Mouse (Mus musculus): ENCODE measurements around the gene Gys2. TPM values are rescaled to one million over a fixed set of nuclear protein-coding genes. Genes with fewer than 3 reads are reported as not detected.
"Not testable (repeated sequence)": the region's sequence is repeated elsewhere in the genome, so short reads cannot be mapped to it uniquely, and the experiment has no call there.

Gys2 gene
- polyA plus RNA-seq, 1 experiment from 2014 or later, result not detected

- Histone ChIP-seq H3K4me1 (ENCODE audit: control insufficient read depth, insufficient read depth, low read length) (peaks cover 8% of the 10 kb centered on the region; the same call in 1 of the 2 replicates), H3K9me3 (ENCODE audit: control insufficient read depth, low read length) (no peaks in the 10 kb centered on the region)
Observed at GRCm38 (mm10) chr6:142507033-142507784, 34.3 kb upstream of the Gys2 start.

GRCm38 (mm10) chr6:142506338-142507032 is 33.6 kb upstream of the Gys2 start:
- Histone ChIP-seq H3K27me3 (ENCODE audit: control insufficient read depth, insufficient read depth, low read length) (no peaks in the 10 kb centered on the region), H3K4me2 (ENCODE audit: low read depth) (peak overlapping the region; percentile 89), H3K4me3 (ENCODE audit: low read depth, low read length) (peak overlapping the region; percentile 61), H3K27ac (ENCODE audit: low read depth, low read length) (no peak overlapping the region), H3K36me3 (ENCODE audit: control insufficient read depth, insufficient read depth, low read length) (peaks cover under 1% of the 10 kb centered on the region; the same call in 1 of the 2 replicates), H3K9me3 (ENCODE audit: control insufficient read depth, low read length) (no peaks in the 10 kb centered on the region), H3K4me1 (ENCODE audit: control insufficient read depth, insufficient read depth, low read length) (peaks cover 8% of the 10 kb centered on the region; the same call in 1 of the 2 replicates), H3K9ac (ENCODE audit: low read length) (peak overlapping the region; percentile 89)
- 7% methylated on average over 10 of the region's 10 CpGs for WGBS
- ATAC-seq (ENCODE audit: insufficient read depth, low FRiP score, low TSS enrichment) (no peak), DNase-seq (ENCODE audit: low spot score) (no peak)

More at GRCm38 (mm10) chr6:142507033-142507784, 34.3 kb upstream of the Gys2 start:
- peak overlapping the region; percentile 89 for H3K9ac ChIP-seq (ENCODE audit: low read length)
- H3K4me3 ChIP-seq (ENCODE audit: low read depth, low read length), result peak overlapping the region; percentile 61
- under 1% methylated on average over 30 of the region's 30 CpGs for WGBS
- no peak overlapping the region for H3K27ac ChIP-seq (ENCODE audit: low read depth, low read length)
- H3K27me3 ChIP-seq (ENCODE audit: control insufficient read depth, insufficient read depth, low read length), result no peaks in the 10 kb centered on the region
- H3K4me2 ChIP-seq (ENCODE audit: low read depth), result peak overlapping the region; percentile 89
- DNase-seq (ENCODE audit: low spot score) (peak; percentile 51), ATAC-seq (ENCODE audit: insufficient read depth, low FRiP score, low TSS enrichment) (peak; percentile 64)
- no peaks in the 10 kb centered on the region for H3K36me3 ChIP-seq (ENCODE audit: control insufficient read depth, insufficient read depth, low read length)

GRCm38 (mm10) chr6:142503601-142504000 is 30.7 kb upstream of the Gys2 start:
- Histone ChIP-seq H3K9ac (ENCODE audit: low read length) (no peak overlapping the region), H3K4me2 (ENCODE audit: low read depth) (no peak overlapping the region), H3K36me3 (ENCODE audit: control insufficient read depth, insufficient read depth, low read length) (peaks cover 2% of the 10 kb centered on the region; the same call in 1 of the 2 replicates), H3K27me3 (ENCODE audit: control insufficient read depth, insufficient read depth, low read length) (no peaks in the 10 kb centered on the region), H3K27ac (ENCODE audit: low read depth, low read length) (no peak overlapping the region), H3K4me1 (ENCODE audit: control insufficient read depth, insufficient read depth, low read length) (peaks cover 8% of the 10 kb centered on the region; the same call in 1 of the 2 replicates), H3K4me3 (ENCODE audit: low read depth, low read length) (no peak overlapping the region), H3K9me3 (ENCODE audit: control insufficient read depth, low read length) (no peaks in the 10 kb centered on the region)
- DNase-seq (ENCODE audit: low spot score), result no peak
- 84% methylated on average over 8 of the region's 8 CpGs for whole genome bisulfite sequencing
- no peak for ATAC-seq (ENCODE audit: insufficient read depth, low FRiP score, low TSS enrichment)

- Histone ChIP-seq H3K9ac (ENCODE audit: low read length) (no peak overlapping the region), H3K4me3 (ENCODE audit: low read depth, low read length) (no peak overlapping the region), H3K4me2 (ENCODE audit: low read depth) (no peak overlapping the region), H3K27me3 (ENCODE audit: control insufficient read depth, insufficient read depth, low read length) (no peaks in the 10 kb centered on the region), H3K27ac (ENCODE audit: low read depth, low read length) (no peak overlapping the region), H3K9me3 (ENCODE audit: control insufficient read depth, low read length) (no peaks in the 10 kb centered on the region), H3K36me3 (ENCODE audit: control insufficient read depth, insufficient read depth, low read length) (peaks cover 7% of the 10 kb centered on the region), H3K4me1 (ENCODE audit: control insufficient read depth, insufficient read depth, low read length) (peaks cover 8% of the 10 kb centered on the region; the same call in 1 of the 2 replicates)
- DNase-seq (ENCODE audit: low spot score) (no peak), ATAC-seq (ENCODE audit: insufficient read depth, low FRiP score, low TSS enrichment) (no peak)
- 93% methylated on average over 10 of the region's 10 CpGs for WGBS
Observed at GRCm38 (mm10) chr6:142502519-142503125, 29.7 kb upstream of the Gys2 start.

- ATAC-seq (ENCODE audit: insufficient read depth, low FRiP score, low TSS enrichment); H3K9ac ChIP-seq (ENCODE audit: low read length); H3K4me3 ChIP-seq (ENCODE audit: low read depth, low read length); H3K4me2 ChIP-seq (ENCODE audit: low read depth); H3K27ac ChIP-seq (ENCODE audit: low read depth, low read length); H3K36me3 ChIP-seq (ENCODE audit: control insufficient read depth, insufficient read depth, low read length); H3K9me3 ChIP-seq (ENCODE audit: control insufficient read depth, low read length); H3K4me1 ChIP-seq (ENCODE audit: control insufficient read depth, insufficient read depth, low read length); H3K27me3 ChIP-seq (ENCODE audit: control insufficient read depth, insufficient read depth, low read length); DNase-seq (ENCODE audit: low spot score): not testable (repeated sequence)
- 93% methylated on average over 6 of the region's 6 CpGs for WGBS
Observed at GRCm38 (mm10) chr6:142490114-142490513, 17.2 kb upstream of the Gys2 start.

GRCm38 (mm10) chr6:142487638-142488037 is 14.7 kb upstream of the Gys2 start:
- H3K4me3 ChIP-seq (ENCODE audit: low read depth, low read length), result no peak overlapping the region
- no peaks in the 10 kb centered on the region for H3K9me3 ChIP-seq (ENCODE audit: control insufficient read depth, low read length)
- H3K27ac ChIP-seq (ENCODE audit: low read depth, low read length), result no peak overlapping the region
- H3K27me3 ChIP-seq (ENCODE audit: control insufficient read depth, insufficient read depth, low read length), result no peaks in the 10 kb centered on the region
- no peak for DNase-seq (ENCODE audit: low spot score)
- no peak overlapping the region for H3K9ac ChIP-seq (ENCODE audit: low read length)
- no peak for ATAC-seq (ENCODE audit: insufficient read depth, low FRiP score, low TSS enrichment)
- peaks cover 2% of the 10 kb centered on the region; the same call in 1 of the 2 replicates for H3K36me3 ChIP-seq (ENCODE audit: control insufficient read depth, insufficient read depth, low read length)
- 84% methylated on average over 9 of the region's 9 CpGs for WGBS
- no peaks in the 10 kb centered on the region for H3K4me1 ChIP-seq (ENCODE audit: control insufficient read depth, insufficient read depth, low read length)
- no peak overlapping the region for H3K4me2 ChIP-seq (ENCODE audit: low read depth)

GRCm38 (mm10) chr6:142485478-142486123 is 12.7 kb upstream of the Gys2 start:
- no peak overlapping the region for H3K27ac ChIP-seq (ENCODE audit: low read depth, low read length)
- DNase-seq (ENCODE audit: low spot score) (no peak), ATAC-seq (ENCODE audit: insufficient read depth, low FRiP score, low TSS enrichment) (no peak)
- H3K9me3 ChIP-seq (ENCODE audit: control insufficient read depth, low read length), result no peaks in the 10 kb centered on the region
- H3K4me2 ChIP-seq (ENCODE audit: low read depth), result no peak overlapping the region
- no peak overlapping the region for H3K9ac ChIP-seq (ENCODE audit: low read length)
- WGBS, result 90% methylated on average over 4 of the region's 4 CpGs
- no peaks in the 10 kb centered on the region for H3K36me3 ChIP-seq (ENCODE audit: control insufficient read depth, insufficient read depth, low read length)
- no peaks in the 10 kb centered on the region for H3K27me3 ChIP-seq (ENCODE audit: control insufficient read depth, insufficient read depth, low read length)
- no peak overlapping the region for H3K4me3 ChIP-seq (ENCODE audit: low read depth, low read length)
- no peaks in the 10 kb centered on the region for H3K4me1 ChIP-seq (ENCODE audit: control insufficient read depth, insufficient read depth, low read length)

- WGBS, result 81% methylated on average over 7 of the region's 7 CpGs
- H3K9ac ChIP-seq (ENCODE audit: low read length), result no peak overlapping the region
Observed at GRCm38 (mm10) chr6:142477239-142477638, 4.3 kb upstream of the Gys2 start.

More at GRCm38 (mm10) chr6:142477239-142477638, 4.3 kb upstream of the Gys2 start:
- Histone ChIP-seq H3K4me1 (ENCODE audit: control insufficient read depth, insufficient read depth, low read length) (no peaks in the 10 kb centered on the region), H3K4me3 (ENCODE audit: low read depth, low read length) (no peak overlapping the region), H3K9me3 (ENCODE audit: control insufficient read depth, low read length) (no peaks in the 10 kb centered on the region), H3K4me2 (ENCODE audit: low read depth) (no peak overlapping the region), H3K36me3 (ENCODE audit: control insufficient read depth, insufficient read depth, low read length) (no peaks in the 10 kb centered on the region), H3K27me3 (ENCODE audit: control insufficient read depth, insufficient read depth, low read length) (no peaks in the 10 kb centered on the region), H3K27ac (ENCODE audit: low read depth, low read length) (no peak overlapping the region)
- ATAC-seq (ENCODE audit: insufficient read depth, low FRiP score, low TSS enrichment), result no peak
- no peak for DNase-seq (ENCODE audit: low spot score)

Measured in neural tube, embryonic 11.5 days (tissue).